Mouse (Mus musculus): ENCODE results near the gene Trpv4. TPM values are rescaled to one million over a fixed set of nuclear protein-coding genes. Genes with fewer than 3 reads are reported as not detected.

Trpv4 gene
- 1 to 10 TPM; 1.3 to 2.6 TPM for total RNA-seq (2021)
- long read RNA-seq, partial matches to known transcripts: 0 of 5 reads
- long read RNA-seq, other reads (novel, unspliced or antisense): 3 of 5 reads

GRCm38 (mm10) chr5:114658255-114658654, at the start of gene Trpv4:
TSS of gene Trpv4 (minus strand) at chr5:114658421.
- no peak for DNase-seq (ENCODE audit: low spot score in 2 of 2)

- peak; percentile 87 to 95 for DNase-seq (ENCODE audit: low spot score in 2 of 2)
Measured at GRCm38 (mm10) chr5:114707265-114708068, 49.2 kb upstream of the Trpv4 start, which contains the start of gene Tchp. TSS of gene Tchp (plus strand) at chr5:114707760.

GRCm38 (mm10) chr5:114702403-114703392, 44.5 kb upstream of the Trpv4 start:
- DNase-seq (ENCODE audit: low spot score in 2 of 2): no peak

- no peak for DNase-seq (ENCODE audit: low spot score in 2 of 2)
Measured at GRCm38 (mm10) chr5:114699015-114699414, 40.8 kb upstream of the Trpv4 start.

- DNase-seq (ENCODE audit: low spot score in 2 of 2): peak; percentile 80 to 81
Measured at GRCm38 (mm10) chr5:114698044-114698746, 40.0 kb upstream of the Trpv4 start.

- no peak for DNase-seq (ENCODE audit: low spot score in 2 of 2)
Measured at GRCm38 (mm10) chr5:114696939-114697338, 38.7 kb upstream of the Trpv4 start.

GRCm38 (mm10) chr5:114695775-114696174, 37.6 kb upstream of the Trpv4 start:
- no peak for DNase-seq (ENCODE audit: low spot score in 2 of 2)

- DNase-seq (ENCODE audit: low spot score in 2 of 2): peak; percentile 92 to 95
Measured at GRCm38 (mm10) chr5:114690633-114691567, 32.7 kb upstream of the Trpv4 start, which contains the start of gene Gltp. TSS of gene Gltp (minus strand) at chr5:114690984.

- DNase-seq (ENCODE audit: low spot score in 2 of 2): no peak
Measured at GRCm38 (mm10) chr5:114689700-114690366, 31.6 kb upstream of the Trpv4 start.

- DNase-seq (ENCODE audit: low spot score in 2 of 2): no peak
Measured at GRCm38 (mm10) chr5:114688703-114689102, 30.5 kb upstream of the Trpv4 start.

- DNase-seq (ENCODE audit: low spot score in 2 of 2): no peak
Measured at GRCm38 (mm10) chr5:114687901-114688300, 29.7 kb upstream of the Trpv4 start.

GRCm38 (mm10) chr5:114686726-114687210, 28.5 kb upstream of the Trpv4 start:
- DNase-seq (ENCODE audit: low spot score in 2 of 2): no peak

- no peak for DNase-seq (ENCODE audit: low spot score in 2 of 2)
Measured at GRCm38 (mm10) chr5:114685986-114686385, 27.8 kb upstream of the Trpv4 start.

GRCm38 (mm10) chr5:114681717-114682116, 23.5 kb upstream of the Trpv4 start:
- no peak for DNase-seq (ENCODE audit: low spot score in 2 of 2)

- no peak for DNase-seq (ENCODE audit: low spot score in 2 of 2)
Measured at GRCm38 (mm10) chr5:114680676-114681285, 22.6 kb upstream of the Trpv4 start.

GRCm38 (mm10) chr5:114679841-114680591, 21.8 kb upstream of the Trpv4 start:
- DNase-seq (ENCODE audit: low spot score in 2 of 2): peak in 1 of 2 experiments; percentile 44

- DNase-seq (ENCODE audit: low spot score in 2 of 2): no peak
Measured at GRCm38 (mm10) chr5:114674594-114674993, 16.4 kb upstream of the Trpv4 start.

- DNase-seq (ENCODE audit: low spot score in 2 of 2): no peak
Measured at GRCm38 (mm10) chr5:114673114-114673513, 14.9 kb upstream of the Trpv4 start.
